Mouse (Mus musculus) liver, adult 2 months (tissue): Measurements from ENCODE around the gene Prkar2b. TPM values are rescaled to one million over a fixed set of nuclear protein-coding genes. Genes with fewer than 3 reads are reported as not detected.

Source experiments
- DNase-seq: peaks from one replicate; pipeline ENCODE4 v3.0.0-alpha.2; 2011; ENCODE audit warnings: low read depth, low spot score; ENCODE audit errors: extremely low read depth
- H3K27ac ChIP-seq: fragments of 200-500 bp; replicated peaks from 2 replicates; pipeline ENCODE4 v1.5.1; 2012; ENCODE audit warnings: low read depth, mild to moderate bottlenecking, control low read depth, inconsistent platforms, low read length; ENCODE audit not compliant: insufficient read depth
- H3K27me3 ChIP-seq: fragments of 200-500 bp; 2 replicates; pipeline ENCODE4 v1.6.1; 2012; ENCODE audit warnings: mild to moderate bottlenecking, moderate library complexity, low read length, inconsistent platforms; ENCODE audit not compliant: control insufficient read depth, insufficient read depth
- H3K36me3 ChIP-seq: fragments of 200-500 bp; 2 replicates; pipeline ENCODE4 v1.6.1; 2012; ENCODE audit warnings: low read length, inconsistent platforms; ENCODE audit not compliant: control insufficient read depth, insufficient read depth
- H3K4me1 ChIP-seq: fragments of 200-500 bp; 2 replicates; pipeline ENCODE4 v1.6.1; 2011; ENCODE audit warnings: low read length; ENCODE audit not compliant: control insufficient read depth, insufficient read depth
- H3K4me3 ChIP-seq: fragments of 200-500 bp; 2 replicates; pipeline ENCODE4 v1.5.1; 2011; ENCODE audit warnings: low read depth, mild to moderate bottlenecking, control low read depth, low read length, moderate library complexity; ENCODE audit not compliant: insufficient read depth
- H3K79me2 ChIP-seq: fragments of 200-500 bp; 2 replicates; pipeline ENCODE4 v1.6.1; 2012; ENCODE audit warnings: inconsistent platforms, mild to moderate bottlenecking, low read length, moderate library complexity; ENCODE audit not compliant: control insufficient read depth, insufficient read depth
- H3K9ac ChIP-seq: fragments of 200-500 bp; 2 replicates; pipeline ENCODE4 v1.6.1; 2012; ENCODE audit warnings: low read depth, mild to moderate bottlenecking, control low read depth, inconsistent platforms, low read length
- CTCF ChIP-seq: fragments of 200-500 bp; IDR thresholded peaks from 2 replicates; pipeline ENCODE4 v1.5.1; 2011; ENCODE audit warnings: low read depth, low read length, control low read depth
- POLR2A ChIP-seq: fragments of 200-500 bp; IDR thresholded peaks from 2 replicates; pipeline ENCODE4 v1.6.1; 2011; ENCODE audit warnings: low read length, control low read depth; ENCODE audit not compliant: insufficient read depth; ENCODE audit errors: extremely low read depth
- WGBS: fragments of 180-500 bp; shearing (Covaris S2); methylation state at CpG from one replicate; pipeline ENCODE4 v1.1.7; 2018; 5-methylcytosine and 5-hydroxymethylcytosine counted together
- polyA plus RNA-seq: library from polyadenylated mRNA; depleted of rRNA; stranded (reverse); fragments of >200 nt; gene quantifications from 2 replicates; pipeline ENCODE4 v1.2.3, GENCODE M21; 2012
- total RNA-seq: library from RNA; depleted of rRNA; stranded (reverse); fragments of >200 nt; gene quantifications from 2 replicates; pipeline ENCODE4 v1.2.3, GENCODE M21; 2014

Prkar2b gene
- total and polyA plus RNA-seq, 2 experiments, result 0.06 to 0.55 TPM

DNA sequence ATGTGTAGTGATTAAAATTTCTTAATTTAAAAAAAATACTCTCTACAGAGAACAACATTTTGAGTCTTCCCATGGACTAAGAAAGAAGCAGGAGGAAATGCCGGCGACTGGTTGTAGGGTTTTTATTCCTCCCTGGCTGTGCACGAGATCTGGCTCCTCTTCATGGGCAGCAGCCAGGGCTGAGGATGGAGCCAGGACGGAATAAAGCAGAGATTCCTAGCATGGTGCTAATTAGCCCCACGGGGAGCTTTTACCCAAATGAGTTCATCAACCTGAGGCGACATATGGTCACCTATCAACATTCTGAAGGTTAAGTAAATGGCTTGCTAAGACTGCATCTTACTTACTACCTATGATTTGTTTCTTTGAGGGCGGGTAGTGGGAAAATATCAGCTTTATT is 77.9 kb downstream of the Prkar2b start:
- Histone ChIP-seq H3K9ac (no peak overlapping the region), H3K27me3 (no peaks in the 10 kb centered on the region), H3K36me3 (no peaks in the 10 kb centered on the region), H3K27ac (no peak overlapping the region), H3K79me2 (no peaks in the 10 kb centered on the region), H3K4me1 (no peaks in the 10 kb centered on the region), H3K4me3 (no peak overlapping the region)
- DNase-seq, result no peak
- 79% methylated on average over 7 of the region's 7 CpGs for WGBS
- TF ChIP-seq POLR2A, result no peak

GRCm38 (mm10) chr12:31977613-31978195 is 83.4 kb downstream of the Prkar2b start:
- TF ChIP-seq POLR2A, result no peak
- TF ChIP-seq CTCF, result no peak
- Histone ChIP-seq H3K36me3 (no peaks in the 10 kb centered on the region), H3K27me3 (no peaks in the 10 kb centered on the region), H3K4me1 (no peaks in the 10 kb centered on the region), H3K79me2 (no peaks in the 10 kb centered on the region), H3K27ac (no peak overlapping the region), H3K9ac (no peak overlapping the region), H3K4me3 (no peak overlapping the region)
- DNase-seq, result no peak
- 81% methylated on average over 12 of the region's 12 CpGs for WGBS

DNA sequence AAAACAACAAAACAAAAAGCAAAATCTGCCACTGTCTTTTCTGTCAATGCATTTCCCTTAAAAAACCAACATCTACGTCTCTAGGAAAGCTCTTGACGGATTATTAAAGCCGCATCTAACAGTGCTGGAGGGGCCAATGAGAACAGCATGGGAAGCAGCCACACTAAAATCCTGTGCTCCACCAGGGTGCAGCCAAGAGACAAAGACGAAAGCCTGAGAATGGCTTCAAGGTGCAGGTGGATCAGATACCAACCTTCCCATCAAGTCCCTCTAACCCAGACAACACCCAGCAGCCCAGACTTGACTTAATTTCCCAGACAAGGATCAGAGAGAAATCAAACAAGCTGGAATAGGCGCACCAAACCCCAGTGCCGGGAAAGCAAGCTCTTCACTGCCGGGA is 84.6 kb downstream of the Prkar2b start:
- Histone ChIP-seq H3K36me3 (no peaks in the 10 kb centered on the region), H3K79me2 (no peaks in the 10 kb centered on the region), H3K4me1 (no peaks in the 10 kb centered on the region), H3K4me3 (no peak overlapping the region), H3K27ac (no peak overlapping the region), H3K27me3 (no peaks in the 10 kb centered on the region), H3K9ac (no peak overlapping the region)
- TF ChIP-seq CTCF, result peak; percentile 15; the same call in 1 of the 2 replicates
- no peak for TF ChIP-seq POLR2A
- WGBS, result 57% methylated on average over 7 of the region's 7 CpGs
- no peak for DNase-seq

GRCm38 (mm10) chr12:31973473-31974172 is 87.5 kb downstream of the Prkar2b start:
- peak; percentile 53 for DNase-seq
- no peak overlapping the region for H3K27ac ChIP-seq
- 60% methylated on average over 13 of the region's 13 CpGs for WGBS
- no peak for TF ChIP-seq CTCF
- no peak for TF ChIP-seq POLR2A
- no peak overlapping the region for H3K9ac ChIP-seq
- no peaks in the 10 kb centered on the region for H3K27me3 ChIP-seq
- no peaks in the 10 kb centered on the region for H3K79me2 ChIP-seq
- H3K4me1 ChIP-seq, result no peaks in the 10 kb centered on the region
- no peaks in the 10 kb centered on the region for H3K36me3 ChIP-seq
- H3K4me3 ChIP-seq, result no peak overlapping the region

GRCm38 (mm10) chr12:31971547-31971946 is 89.5 kb downstream of the Prkar2b start:
- 82% methylated on average over 8 of the region's 8 CpGs for WGBS
- no peak overlapping the region for H3K4me3 ChIP-seq
- no peaks in the 10 kb centered on the region for H3K4me1 ChIP-seq
- no peak overlapping the region for H3K27ac ChIP-seq
- TF ChIP-seq POLR2A, result no peak
- TF ChIP-seq CTCF, result no peak
- no peak for DNase-seq
- H3K79me2 ChIP-seq, result no peaks in the 10 kb centered on the region
- H3K27me3 ChIP-seq, result no peaks in the 10 kb centered on the region
- no peak overlapping the region for H3K9ac ChIP-seq
- H3K36me3 ChIP-seq, result no peaks in the 10 kb centered on the region

DNA sequence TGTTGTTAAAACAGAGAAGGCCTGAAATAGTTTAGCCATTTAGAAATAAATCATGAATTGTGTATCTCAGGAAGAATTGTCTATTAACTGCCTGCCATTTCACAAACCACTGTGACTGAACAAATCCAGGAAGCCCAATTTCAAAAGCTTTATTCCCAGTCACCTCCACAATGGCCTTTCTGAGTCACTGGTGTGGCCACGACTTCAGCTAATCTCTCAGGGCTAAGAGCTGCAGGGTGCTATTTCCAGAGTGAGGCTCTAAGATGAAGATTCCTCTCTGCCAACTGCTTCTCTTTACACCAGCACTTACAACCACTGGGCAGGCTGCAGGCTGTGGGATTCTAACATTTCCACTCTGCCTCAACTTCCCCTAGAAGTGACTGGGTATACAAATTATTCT is 92.0 kb downstream of the Prkar2b start:
- no peak for TF ChIP-seq POLR2A
- no peak for TF ChIP-seq CTCF
- H3K4me3 ChIP-seq, result no peak overlapping the region
- no peaks in the 10 kb centered on the region for H3K36me3 ChIP-seq
- no peaks in the 10 kb centered on the region for H3K79me2 ChIP-seq
- no peak overlapping the region for H3K9ac ChIP-seq
- DNase-seq, result no peak
- H3K27me3 ChIP-seq, result no peaks in the 10 kb centered on the region
- 61% methylated on average over 1 of the region's 1 CpGs for WGBS
- no peaks in the 10 kb centered on the region for H3K4me1 ChIP-seq
- no peak overlapping the region for H3K27ac ChIP-seq
